Mouse (Mus musculus) CH12.LX (cell line): Measurements from ENCODE around the gene Zfp202. TPM values are rescaled to one million over a fixed set of nuclear protein-coding genes. Genes with fewer than 3 reads are reported as not detected.
"Not testable (repeated sequence)": the region's sequence is repeated elsewhere in the genome, so short reads cannot be mapped to it uniquely, and the experiment has no call there.

Source experiments
- DNase-seq: peaks from one replicate; pipeline ENCODE4 v3.0.0-alpha.2; 2013; ENCODE audit errors: extremely low read depth
- H3K27ac ChIP-seq: 2 replicates; pipeline ENCODE4 v1.5.1; 2012; ENCODE audit warnings: low read depth, mild to moderate bottlenecking, control low read depth, moderate library complexity; ENCODE audit not compliant: insufficient read depth
- H3K27me3 ChIP-seq: replicated peaks from 2 replicates; pipeline ENCODE3; 2012; ENCODE audit warnings: inconsistent platforms
- H3K36me3 ChIP-seq, 2 experiments: replicated peaks in 1 of 2; 2 replicates each; pipeline versions ENCODE3 to v1.6.1; 2012; ENCODE audit warnings: inconsistent platforms in 1 of 2, low read length in 1 of 2, mild to moderate bottlenecking in 1 of 2, mixed read lengths in 1 of 2, moderate library complexity in 1 of 2; ENCODE audit not compliant: control insufficient read depth in 1 of 2, insufficient read depth in 1 of 2
- H3K4me1 ChIP-seq, 2 experiments: 2 replicates each; pipeline ENCODE4 v1.6.1; 2012; ENCODE audit warnings: inconsistent platforms in 1 of 2, moderate library complexity in 1 of 2; ENCODE audit not compliant: insufficient read depth in 2 of 2, control insufficient read depth in 1 of 2
- H3K4me2 ChIP-seq: 2 replicates; pipeline ENCODE4 v1.6.1; 2012; ENCODE audit warnings: low read depth, mild to moderate bottlenecking, control low read depth; ENCODE audit not compliant: poor library complexity, insufficient read depth, severe bottlenecking
- H3K4me3 ChIP-seq, 3 experiments: fragments of 150-350 bp in 1 of 3; sonication (generic) in 1 of 3; replicated peaks in 1 of 3; 2 replicates each; pipeline versions ENCODE3 to v1.5.1; 2011 to 2012; ENCODE audit warnings: low read depth in 2 of 3, low read length in 2 of 3, mild to moderate bottlenecking in 2 of 3, moderate library complexity in 2 of 3, control low read depth in 1 of 3, improper control_type of control experiment in 1 of 3, inconsistent platforms in 1 of 3, mixed read lengths in 1 of 3; ENCODE audit not compliant: poor library complexity in 1 of 3
- H3K79me2 ChIP-seq: replicated peaks from 2 replicates; pipeline ENCODE4 v1.6.1; 2012; ENCODE audit warnings: mild to moderate bottlenecking, moderate library complexity; ENCODE audit not compliant: control insufficient read depth, poor library complexity, insufficient read depth, severe bottlenecking; ENCODE audit errors: extremely low read depth
- H3K9ac ChIP-seq: 2 replicates; pipeline ENCODE4 v1.6.1; 2012; ENCODE audit warnings: low read depth, mild to moderate bottlenecking, control low read depth, moderate library complexity; ENCODE audit not compliant: insufficient read depth
- H3K9me3 ChIP-seq: replicated peaks from 2 replicates; pipeline ENCODE3; 2012; ENCODE audit warnings: low read length, inconsistent platforms, mixed read lengths
- CHD1 ChIP-seq: IDR thresholded peaks from 2 replicates; pipeline ENCODE4 v1.6.1; 2012; ENCODE audit warnings: low read depth, low read length, improper control_type of control experiment, inconsistent platforms
- CHD2 ChIP-seq: IDR thresholded peaks from 2 replicates; pipeline ENCODE4 v1.6.1; 2011; ENCODE audit warnings: low read length, improper control_type of control experiment
- GABPA ChIP-seq: IDR thresholded peaks from 2 replicates; pipeline ENCODE4 v1.6.1; 2012; ENCODE audit warnings: low read depth, low read length, improper control_type of control experiment, inconsistent platforms; ENCODE audit not compliant: insufficient replicate concordance
- HCFC1 ChIP-seq: IDR thresholded peaks from 2 replicates; pipeline ENCODE4 v1.6.1; 2012; ENCODE audit warnings: low read depth, mild to moderate bottlenecking, inconsistent platforms, low read length, improper control_type of control experiment
- IRF4 ChIP-seq: IDR thresholded peaks from 2 replicates; pipeline ENCODE4 v1.6.1; 2014; ENCODE audit warnings: low read depth, mild to moderate bottlenecking, inconsistent platforms, low read length, improper control_type of control experiment
- JUND ChIP-seq: conservative IDR thresholded peaks from 2 replicates; pipeline ENCODE4 v1.6.1; 2011; ENCODE audit warnings: low read depth, low read length, improper control_type of control experiment
- KAT2A ChIP-seq: IDR thresholded peaks from 2 replicates; pipeline ENCODE4 v1.6.1; 2012; ENCODE audit warnings: low read length, improper control_type of control experiment, inconsistent platforms; ENCODE audit not compliant: insufficient replicate concordance
- MAZ ChIP-seq: IDR thresholded peaks from 2 replicates; pipeline ENCODE4 v1.6.1; 2012; ENCODE audit warnings: low read depth, mild to moderate bottlenecking, inconsistent platforms, low read length, improper control_type of control experiment, moderate library complexity
- MXI1 ChIP-seq: IDR thresholded peaks from 2 replicates; pipeline ENCODE4 v1.6.1; 2011; ENCODE audit warnings: mild to moderate bottlenecking, low read depth, low read length, improper control_type of control experiment
- MYC ChIP-seq: IDR thresholded peaks from 2 replicates; pipeline ENCODE4 v1.6.1; 2011; ENCODE audit warnings: low read depth, mild to moderate bottlenecking, improper control_type of control experiment, low read length
- NELFE ChIP-seq: IDR thresholded peaks from 2 replicates; pipeline ENCODE4 v1.6.1; 2011; ENCODE audit warnings: low read depth, low read length, improper control_type of control experiment
- NRF1 ChIP-seq: IDR thresholded peaks from 2 replicates; pipeline ENCODE4 v1.6.1; 2014; ENCODE audit warnings: low read depth, mild to moderate bottlenecking, inconsistent platforms, low read length, improper control_type of control experiment, moderate library complexity
- PAX5 ChIP-seq: IDR thresholded peaks from 2 replicates; pipeline ENCODE4 v1.6.1; 2012; ENCODE audit warnings: low read length, inconsistent platforms, mixed read lengths
- POLR2A ChIP-seq: IDR thresholded peaks from 2 replicates; pipeline ENCODE4 v1.6.1; 2011; ENCODE audit warnings: low read depth, mild to moderate bottlenecking, improper control_type of control experiment, low read length
- POLR2AphosphoS2 ChIP-seq: IDR thresholded peaks from 2 replicates; pipeline ENCODE4 v1.6.1; 2011; ENCODE audit warnings: low read depth, low read length, improper control_type of control experiment
- RAD21 ChIP-seq: IDR thresholded peaks from 2 replicates; pipeline ENCODE4 v1.6.1; 2011; ENCODE audit warnings: low read depth, mild to moderate bottlenecking, low read length, improper control_type of control experiment, moderate library complexity
- SIN3A ChIP-seq: IDR thresholded peaks from 2 replicates; pipeline ENCODE4 v1.6.1; 2012; ENCODE audit warnings: low read length, improper control_type of control experiment, inconsistent platforms
- TBP ChIP-seq: conservative IDR thresholded peaks from 2 replicates; pipeline ENCODE4 v1.6.1; 2011; ENCODE audit warnings: low read depth, low read length, improper control_type of control experiment
- USF2 ChIP-seq: conservative IDR thresholded peaks from 2 replicates; pipeline ENCODE4 v1.6.1; 2011; ENCODE audit warnings: low read depth, low read length, improper control_type of control experiment
- ZMIZ1 ChIP-seq: IDR thresholded peaks from 2 replicates; pipeline ENCODE4 v1.6.1; 2012; ENCODE audit warnings: low read depth, mild to moderate bottlenecking, inconsistent platforms, low read length, improper control_type of control experiment
- ZNF384 ChIP-seq: IDR thresholded peaks from 2 replicates; pipeline ENCODE4 v1.6.1; 2012; ENCODE audit warnings: low read depth, low read length, improper control_type of control experiment, inconsistent platforms
- dilution Hi-C: fragments of 300-500 bp; cut with MboI; formaldehyde crosslinking; loops from 2 replicates; pipeline ENCODE4 v1.14.3; 2020; ENCODE audit warnings: low sequenced_read_pairs; ENCODE audit not compliant: extremely low pct_unique_long_range_greater_than_20kb, extremely low pct_ligation_motif_present
- in situ Hi-C: fragments of 300-500 bp; cut with MboI; formaldehyde crosslinking; loops from 3 replicates; pipeline ENCODE4 v1.14.3; 2019; ENCODE audit warnings: low sequenced_read_pairs, low pct_ligation_motif_present, low pct_unique_long_range_greater_than_20kb, mixed read lengths
- polyA plus RNA-seq: library from polyadenylated mRNA; unstranded; fragments of >175 nt; gene quantifications from 2 replicates; pipeline ENCODE4 v1.2.1, GENCODE M21; 2012; ENCODE audit warnings: low read depth; ENCODE audit not compliant: insufficient read length
- total RNA-seq, 2 experiments: library from RNA; depleted of rRNA; stranded (reverse); fragments of 300-350 nt in 1 of 2; fragments of >200 nt in 1 of 2; gene quantifications; 2 replicates each; pipeline ENCODE4 v1.2.3; 2012 to 2014

Gene Zfp202
- total and polyA plus RNA-seq, 3 experiments, result 3.5 to 4.2 (median 3.9) TPM

DNA sequence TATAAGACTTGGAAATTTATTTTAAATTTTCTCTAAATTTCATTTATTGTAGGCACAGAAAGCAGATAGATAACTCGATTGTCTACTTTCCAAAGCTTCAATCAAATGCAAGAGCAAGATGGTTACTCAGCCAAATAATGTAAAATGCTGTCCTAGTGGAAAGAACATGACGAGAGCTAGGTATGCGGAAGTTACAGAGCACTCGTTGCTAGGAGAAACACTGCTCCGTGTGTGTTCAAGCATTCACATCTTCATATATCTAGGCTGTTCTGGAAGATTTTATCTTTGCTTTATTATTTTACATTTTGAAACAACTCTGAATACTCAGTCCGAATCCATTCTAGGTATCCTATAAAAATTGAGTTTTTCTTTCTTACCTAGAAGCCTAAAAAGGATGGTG, 15.1 kb upstream of the Zfp202 start:
- dilution Hi-C loops, result no loop called here
- H3K4me1 ChIP-seq, result no peaks in the 10 kb centered on the region
- no peaks in the 10 kb centered on the region for H3K36me3 ChIP-seq
- no peak overlapping the region for H3K4me2 ChIP-seq
- H3K79me2 ChIP-seq, result no peaks in the 10 kb centered on the region
- TF ChIP-seq PAX5, result no peak
- TF ChIP-seq POLR2A, result no peak
- no peak for TF ChIP-seq NRF1
- no peak for TF ChIP-seq HCFC1
- TF ChIP-seq SIN3A, result no peak
- no peak for TF ChIP-seq NELFE
- no peak for TF ChIP-seq IRF4
- TF ChIP-seq ZMIZ1, result no peak
- TF ChIP-seq CHD2, result no peak
- TF ChIP-seq USF2, result no peak
- TF ChIP-seq KAT2A, result no peak
- TF ChIP-seq MYC, result no peak
- TF ChIP-seq MXI1, result no peak
- TF ChIP-seq JUND, result no peak
- no peak for TF ChIP-seq MAZ
- TF ChIP-seq CHD1, result no peak
- no peak for TF ChIP-seq ZNF384
- TF ChIP-seq TBP, result no peak
- TF ChIP-seq RAD21, result no peak
- no peak for TF ChIP-seq POLR2AphosphoS2
- TF ChIP-seq, all 38 proteins: peak for 0
- H3K9me3 ChIP-seq, result no peaks in the 10 kb centered on the region
- in situ Hi-C loops, result no loop called here
- no peak overlapping the region for H3K27ac ChIP-seq
- H3K27me3 ChIP-seq, result no peaks in the 10 kb centered on the region
- DNase-seq, result no peak
- H3K4me3 ChIP-seq, result no peak overlapping the region
- H3K9ac ChIP-seq, result no peak overlapping the region

DNA sequence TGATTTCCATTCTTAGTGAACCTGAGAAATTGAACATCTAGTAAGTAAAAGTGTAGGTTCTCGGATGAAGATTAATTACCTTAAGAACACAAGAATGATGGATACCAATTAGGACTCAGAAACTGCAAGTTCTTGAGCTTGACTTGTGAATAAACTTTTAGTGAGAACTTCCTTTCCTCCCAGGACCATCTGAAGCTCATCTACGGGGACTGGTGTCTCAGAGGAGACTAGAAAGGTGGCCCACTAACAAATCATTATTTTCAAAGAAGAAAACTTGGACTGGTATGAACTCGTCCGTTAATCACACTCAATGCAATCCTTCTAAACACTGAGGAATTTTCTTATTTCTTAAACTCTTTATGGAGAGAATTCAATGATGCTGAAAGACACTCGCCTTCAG, 11.5 kb upstream of the Zfp202 start, which contains the start of gene Olfr986:
Gene Olfr986, plus strand, starts transcription at position 301 of the 400 bp plus-strand sequence.
- no peak for DNase-seq
- dilution Hi-C loops, result no loop called here
- peaks cover 0 to 6% of the 10 kb centered on the region in 2 experiments; a peak in 1 of 4 replicates for H3K4me1 ChIP-seq
- TF ChIP-seq IRF4 (no peak), GABPA (no peak), HCFC1 (no peak), JUND (no peak), CHD1 (no peak), PAX5 (no peak), NRF1 (no peak), CHD2 (no peak), POLR2A (no peak)
- no peak within 1 kb of the TSS for H3K27ac ChIP-seq
- in situ Hi-C loops, result no loop called here
- no peaks in the 10 kb centered on the region for H3K9me3 ChIP-seq
- H3K36me3 ChIP-seq, result no peaks in the 10 kb centered on the region
- no peak within 1 kb of the TSS for H3K9ac ChIP-seq
- H3K27me3 ChIP-seq, result no peaks in the 10 kb centered on the region
- H3K79me2 ChIP-seq, result no peaks in the 10 kb centered on the region
- H3K4me2 ChIP-seq, result no peak within 1 kb of the TSS
- no peak within 1 kb of the TSS for H3K4me3 ChIP-seq

DNA sequence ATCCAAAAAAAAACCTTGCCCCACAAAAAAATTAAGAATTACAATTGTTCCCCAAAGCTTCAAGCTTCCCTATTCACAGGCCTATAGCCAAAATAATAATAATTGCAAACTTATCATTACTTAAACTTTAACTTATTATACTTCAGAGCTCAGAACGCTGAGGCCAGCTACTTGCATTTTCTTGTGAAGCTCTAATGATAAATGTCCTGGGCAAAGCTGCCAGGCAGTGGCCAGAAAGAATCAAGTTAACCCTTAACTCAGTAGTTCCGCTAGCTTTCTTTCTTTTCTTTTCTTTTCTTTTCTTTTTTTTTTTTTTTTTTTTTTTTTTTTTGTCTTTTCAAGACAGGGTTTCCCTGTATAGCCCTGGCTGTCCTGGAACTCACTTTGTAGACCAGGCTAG, 7.0 kb upstream of the Zfp202 start:
- H3K79me2 ChIP-seq, H3K4me1 ChIP-seq, H3K9me3 ChIP-seq, H3K9ac ChIP-seq, H3K4me3 ChIP-seq, H3K27ac ChIP-seq, in situ Hi-C loops, DNase-seq, H3K4me2 ChIP-seq, dilution Hi-C loops, H3K27me3 ChIP-seq, H3K36me3 ChIP-seq: not testable (repeated sequence)
